Mouse (Mus musculus) embryonic fibroblast, embryonic 13.5 days (primary cell): ENCODE results near the gene Plekho1.

Source experiments
- CTCF ChIP-seq: IDR thresholded peaks from 2 replicates; pipeline ENCODE4 v1.5.1; 2011; ENCODE audit warnings: mild to moderate bottlenecking, control low read depth, low read length, moderate library complexity, borderline replicate concordance; ENCODE audit not compliant: insufficient read depth
- POLR2A ChIP-seq: IDR thresholded peaks from 2 replicates; pipeline ENCODE4 v1.6.1; 2011; ENCODE audit warnings: low read depth, mild to moderate bottlenecking, control low read depth, low read length, moderate library complexity

- TF ChIP-seq POLR2A (no peak), CTCF (no peak)
These were observed 17.0 kb upstream of the Plekho1 start for GRCm38 (mm10) chr3:96012805-96013204.
